Mouse (Mus musculus): Measurements from ENCODE around the gene Fads2. TPM values are rescaled to one million over a fixed set of nuclear protein-coding genes. Genes with fewer than 3 reads are reported as not detected.

Fads2 gene
- polyA plus RNA-seq, 1 experiment from 2014 or later: 46.8 TPM

DNA sequence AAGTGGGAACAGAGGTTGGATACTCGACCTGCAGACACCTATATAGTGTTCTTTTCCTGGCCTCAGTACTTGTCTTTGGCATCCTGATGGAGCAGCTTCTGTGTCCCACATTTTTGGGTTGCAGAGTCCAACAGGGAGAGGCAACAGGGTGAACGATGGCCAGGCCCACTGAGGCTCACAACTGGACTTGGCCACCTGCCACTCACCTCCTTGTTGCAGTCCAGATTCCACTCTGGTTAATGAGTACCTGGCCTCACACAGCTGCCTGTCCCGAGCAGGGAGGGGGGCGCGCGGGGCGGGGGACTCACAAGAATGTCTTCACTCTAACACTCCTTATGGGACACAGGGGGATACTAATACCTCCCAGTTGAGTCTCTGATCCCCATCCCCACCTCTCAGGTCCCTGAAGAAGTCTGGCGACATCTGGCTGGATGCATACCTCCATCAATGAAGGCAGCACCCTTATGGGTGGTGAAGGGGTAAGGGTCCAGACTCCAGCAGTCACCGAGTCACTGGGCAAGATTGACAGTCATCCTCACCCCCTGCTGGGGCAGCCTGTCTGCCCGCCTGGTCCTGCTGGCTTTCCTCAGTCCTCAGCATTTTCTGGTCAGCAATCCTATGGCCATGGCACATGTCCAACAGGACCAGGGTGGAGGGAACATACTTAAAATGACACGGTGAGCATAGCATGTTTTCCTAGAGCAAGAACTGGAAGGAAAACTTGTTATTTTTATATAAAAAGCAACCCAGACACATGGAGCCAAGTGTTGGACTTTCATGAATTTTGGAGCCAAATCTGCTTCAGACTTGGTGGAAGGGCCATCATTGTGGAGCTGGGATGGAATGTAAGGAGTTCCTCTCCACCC is 43.8 kb downstream of the Fads2 start:
- Histone ChIP-seq H3K36me3 (ENCODE audit: control insufficient read depth, insufficient read depth) (peaks cover 38% of the 10 kb centered on the region; the same call in 1 of the 2 replicates), H3K4me2 (replicated peaks; ENCODE audit: low read depth) (peak overlapping the region; percentile 40; the same call in 1 of the 2 replicates), H3K4me1 (replicated peaks; ENCODE audit: control insufficient read depth, insufficient read depth, low read length) (peaks cover 8% of the 10 kb centered on the region), H3K9ac (ENCODE audit: low read depth, low read length) (no peak overlapping the region), H3K27me3 (replicated peaks; ENCODE audit: control insufficient read depth, insufficient read depth, low read length) (no peaks in the 10 kb centered on the region), H3K27ac (ENCODE audit: low read depth, low read length) (peak overlapping the region; percentile 28), H3K4me3 (ENCODE audit: low read depth, low read length) (no peak overlapping the region), H3K9me3 (ENCODE audit: control insufficient read depth) (no peaks in the 10 kb centered on the region)
- TF ChIP-seq CTCF (IDR thresholded peaks at IDR 0.05; ENCODE audit: low read depth): no peak
- peak; percentile 50 for ATAC-seq
- WGBS: 24% methylated on average over 11 of the region's 11 CpGs

DNA sequence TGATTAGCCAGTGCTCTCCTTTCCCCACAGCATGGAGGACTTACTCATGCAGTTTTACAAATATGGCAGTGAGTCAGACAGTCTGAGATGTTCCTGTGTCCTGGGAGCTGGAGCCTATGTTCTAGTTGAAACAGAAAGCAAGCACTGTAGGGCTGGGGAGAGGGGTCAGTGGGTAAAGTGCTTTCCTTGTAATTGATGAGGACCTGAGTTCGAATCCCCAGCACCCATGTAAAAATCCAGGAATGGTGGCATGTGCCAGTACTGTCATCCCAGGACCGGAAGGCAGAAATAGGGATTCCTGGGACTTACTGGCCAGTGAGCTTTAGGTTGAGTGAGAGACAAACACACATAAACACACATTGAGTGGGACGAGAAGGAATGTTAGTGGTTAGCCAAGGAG is 44.9 kb downstream of the Fads2 start:
- Histone ChIP-seq H3K27me3 (replicated peaks; ENCODE audit: control insufficient read depth, insufficient read depth, low read length) (no peaks in the 10 kb centered on the region), H3K36me3 (ENCODE audit: control insufficient read depth, insufficient read depth) (peaks cover 27% of the 10 kb centered on the region; the same call in 1 of the 2 replicates), H3K4me2 (replicated peaks; ENCODE audit: low read depth) (no peak overlapping the region; the same call in 1 of the 2 replicates), H3K4me3 (ENCODE audit: low read depth, low read length) (no peak overlapping the region), H3K9me3 (ENCODE audit: control insufficient read depth) (no peaks in the 10 kb centered on the region), H3K4me1 (replicated peaks; ENCODE audit: control insufficient read depth, insufficient read depth, low read length) (peaks cover 8% of the 10 kb centered on the region), H3K27ac (ENCODE audit: low read depth, low read length) (peak overlapping the region; percentile 57), H3K9ac (ENCODE audit: low read depth, low read length) (no peak overlapping the region)
- no peak for TF ChIP-seq CTCF (IDR thresholded peaks at IDR 0.05; ENCODE audit: low read depth)
- WGBS: 79% methylated on average over 3 of the region's 3 CpGs
- no peak for ATAC-seq

DNA sequence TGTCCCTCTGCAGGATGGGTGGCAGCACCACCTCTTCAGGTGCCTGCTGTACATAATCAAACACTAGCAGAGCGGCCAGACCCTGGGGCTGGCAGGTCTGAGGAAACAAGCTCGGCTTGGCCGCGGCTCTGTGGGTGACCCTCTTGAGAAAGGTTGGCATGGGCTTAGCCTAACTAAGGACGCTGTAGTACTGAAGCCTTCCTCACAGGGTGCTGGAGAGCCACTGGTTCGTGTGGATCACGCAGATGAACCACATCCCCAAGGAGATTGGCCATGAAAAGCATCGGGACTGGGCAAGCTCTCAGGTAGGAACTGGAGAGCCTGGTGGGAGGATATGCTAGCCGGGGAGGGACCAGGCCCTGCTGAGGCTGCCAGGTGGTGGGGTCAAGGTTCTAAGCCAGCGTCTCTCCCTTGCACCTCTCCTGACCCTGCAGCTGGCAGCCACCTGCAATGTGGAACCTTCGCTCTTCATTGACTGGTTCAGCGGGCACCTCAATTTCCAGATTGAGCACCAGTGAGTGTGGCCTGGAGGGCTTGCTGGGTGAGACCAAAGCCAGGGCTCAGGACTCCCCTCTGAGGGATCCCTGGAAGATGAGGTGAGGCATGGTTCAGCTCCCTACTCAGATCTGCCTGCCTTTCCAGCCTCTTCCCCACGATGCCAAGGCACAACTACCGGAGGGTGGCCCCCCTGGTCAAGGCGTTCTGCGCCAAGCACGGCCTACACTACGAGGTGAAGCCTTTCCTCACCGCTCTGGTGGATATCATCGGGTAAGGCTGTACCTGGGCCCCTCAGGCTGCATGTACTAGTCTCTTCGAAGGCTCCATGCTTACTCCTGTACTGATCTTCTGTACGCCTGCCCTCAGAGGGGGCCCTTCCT is 45.5 kb downstream of the Fads2 start:
- Histone ChIP-seq H3K4me2 (replicated peaks; ENCODE audit: low read depth) (0 out of 2 replicates have a peak overlapping the region, but pooled peaks have one; percentile 9), H3K9ac (ENCODE audit: low read depth, low read length) (no peak overlapping the region), H3K27ac (ENCODE audit: low read depth, low read length) (peak overlapping the region; percentile 57), H3K9me3 (ENCODE audit: control insufficient read depth) (no peaks in the 10 kb centered on the region), H3K36me3 (ENCODE audit: control insufficient read depth, insufficient read depth) (peaks cover 25% of the 10 kb centered on the region; the same call in 1 of the 2 replicates), H3K27me3 (replicated peaks; ENCODE audit: control insufficient read depth, insufficient read depth, low read length) (no peaks in the 10 kb centered on the region), H3K4me1 (replicated peaks; ENCODE audit: control insufficient read depth, insufficient read depth, low read length) (peaks cover 11% of the 10 kb centered on the region), H3K4me3 (ENCODE audit: low read depth, low read length) (no peak overlapping the region)
- TF ChIP-seq CTCF (IDR thresholded peaks at IDR 0.05; ENCODE audit: low read depth): peak; percentile 47
- WGBS: 76% methylated on average over 22 of the region's 22 CpGs
- peak; percentile 16 for ATAC-seq

DNA sequence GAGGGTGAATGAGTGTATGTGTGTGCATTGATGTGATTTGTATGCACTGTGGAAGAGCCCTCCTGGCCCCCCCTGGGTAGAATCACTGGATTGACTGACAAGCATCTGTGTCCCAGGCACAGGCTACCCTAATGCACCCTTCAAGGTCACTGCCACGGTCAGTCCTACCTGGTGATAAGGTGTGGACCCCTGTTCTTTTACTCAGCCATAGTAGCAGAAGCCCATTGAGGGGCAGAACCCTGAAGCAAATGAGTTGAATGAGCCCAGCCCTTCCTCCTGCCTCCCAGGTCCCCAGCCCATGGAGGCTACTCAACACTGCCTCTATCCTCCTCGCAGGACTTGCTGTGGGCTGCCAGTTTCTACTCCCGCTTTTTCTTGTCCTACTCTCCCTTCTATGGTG is 46.3 kb downstream of the Fads2 start:
- no peak for ATAC-seq

DNA sequence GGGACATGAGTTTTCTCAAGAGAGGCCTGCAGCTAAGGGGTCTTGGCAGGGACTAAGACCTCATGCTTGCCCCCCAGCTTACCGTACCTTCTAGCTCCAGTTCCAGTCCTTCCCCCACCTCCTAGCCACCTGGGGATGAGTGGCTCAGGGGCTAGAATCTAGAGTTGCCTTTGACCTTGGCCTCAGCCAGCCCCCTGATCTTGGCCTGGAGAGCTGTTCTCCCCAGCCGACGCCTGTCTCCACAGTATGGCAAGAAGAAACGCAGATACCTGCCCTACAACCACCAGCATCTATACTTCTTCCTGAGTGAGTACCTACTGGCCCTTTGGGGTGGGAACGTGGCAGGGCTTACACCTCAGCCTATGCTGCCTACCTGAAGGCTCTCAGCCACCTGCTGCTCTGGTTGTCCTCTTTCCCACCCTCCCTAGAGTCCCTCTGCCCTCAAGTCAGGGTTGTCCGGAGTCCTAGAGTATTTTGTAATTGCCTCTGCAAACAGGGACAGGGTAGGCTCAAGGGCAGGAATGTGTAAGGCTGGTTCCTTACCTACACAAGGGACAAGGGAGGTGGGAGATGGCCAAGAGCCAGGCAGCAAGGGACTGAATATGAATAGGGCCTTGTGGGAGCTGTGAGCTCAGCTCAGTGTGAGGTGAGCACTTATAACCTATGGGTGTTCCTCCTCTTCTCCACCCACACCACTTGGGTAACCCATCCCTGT is 47.0 kb downstream of the Fads2 start:
- Histone ChIP-seq H3K36me3 (ENCODE audit: control insufficient read depth, insufficient read depth) (peaks cover 25% of the 10 kb centered on the region; the same call in 1 of the 2 replicates), H3K4me2 (replicated peaks; ENCODE audit: low read depth) (no peak overlapping the region), H3K27me3 (replicated peaks; ENCODE audit: control insufficient read depth, insufficient read depth, low read length) (no peaks in the 10 kb centered on the region), H3K4me1 (replicated peaks; ENCODE audit: control insufficient read depth, insufficient read depth, low read length) (peaks cover 19% of the 10 kb centered on the region), H3K4me3 (ENCODE audit: low read depth, low read length) (no peak overlapping the region), H3K9ac (ENCODE audit: low read depth, low read length) (no peak overlapping the region), H3K27ac (ENCODE audit: low read depth, low read length) (no peak overlapping the region), H3K9me3 (ENCODE audit: control insufficient read depth) (no peaks in the 10 kb centered on the region)
- TF ChIP-seq CTCF (IDR thresholded peaks at IDR 0.05; ENCODE audit: low read depth): no peak
- no peak for ATAC-seq
- 84% methylated on average over 6 of the region's 6 CpGs for WGBS

More for the DNA sequence above, 46.3 kb downstream of the Fads2 start:
- Histone ChIP-seq H3K9me3 (ENCODE audit: control insufficient read depth) (no peaks in the 10 kb centered on the region), H3K4me2 (replicated peaks; ENCODE audit: low read depth) (no peak overlapping the region), H3K9ac (ENCODE audit: low read depth, low read length) (no peak overlapping the region), H3K27ac (ENCODE audit: low read depth, low read length) (no peak overlapping the region), H3K4me1 (replicated peaks; ENCODE audit: control insufficient read depth, insufficient read depth, low read length) (peaks cover 15% of the 10 kb centered on the region), H3K27me3 (replicated peaks; ENCODE audit: control insufficient read depth, insufficient read depth, low read length) (no peaks in the 10 kb centered on the region), H3K4me3 (ENCODE audit: low read depth, low read length) (no peak overlapping the region), H3K36me3 (ENCODE audit: control insufficient read depth, insufficient read depth) (peaks cover 25% of the 10 kb centered on the region; the same call in 1 of the 2 replicates)
- 74% methylated on average over 3 of the region's 3 CpGs for WGBS
- no peak for TF ChIP-seq CTCF (IDR thresholded peaks at IDR 0.05; ENCODE audit: low read depth)

Data from intestine, postnatal 0 days (tissue).